Mouse (Mus musculus): ENCODE measurements around the gene Olfr1474.
"Not testable (repeated sequence)": the region's sequence is repeated elsewhere in the genome, so short reads cannot be mapped to it uniquely, and the experiment has no call there.

The Olfr1474 gene

GRCm38 (mm10) chr19:13469265-13469664, at the start of gene Olfr1474:
TSS of gene Olfr1474 (plus strand) at chr19:13469565.
- not testable (repeated sequence) for DNase-seq

- DNase-seq = not testable (repeated sequence)
Measured at GRCm38 (mm10) chr19:13443109-13443508, 26.3 kb upstream of the Olfr1474 start, which contains the start of gene Olfr1471. TSS of gene Olfr1471 (plus strand) at chr19:13443409.

- DNase-seq = no peak
Measured at GRCm38 (mm10) chr19:13455986-13456385, 13.4 kb upstream of the Olfr1474 start, which contains the start of gene Olfr1472. TSS of gene Olfr1472 (minus strand) at chr19:13456086.

GRCm38 (mm10) chr19:13480096-13480495, 10.7 kb downstream of the Olfr1474 start, which contains the start of gene Olfr1475:
TSS of gene Olfr1475 (minus strand) at chr19:13480196.
- DNase-seq = no peak

- DNase-seq = no peak
Measured at GRCm38 (mm10) chr19:13500246-13500645, 30.9 kb downstream of the Olfr1474 start, which contains the start of gene Olfr1477. TSS of gene Olfr1477 (plus strand) at chr19:13500546.
